Mouse (Mus musculus): Measurements from ENCODE around the gene Mvd.

DNA sequence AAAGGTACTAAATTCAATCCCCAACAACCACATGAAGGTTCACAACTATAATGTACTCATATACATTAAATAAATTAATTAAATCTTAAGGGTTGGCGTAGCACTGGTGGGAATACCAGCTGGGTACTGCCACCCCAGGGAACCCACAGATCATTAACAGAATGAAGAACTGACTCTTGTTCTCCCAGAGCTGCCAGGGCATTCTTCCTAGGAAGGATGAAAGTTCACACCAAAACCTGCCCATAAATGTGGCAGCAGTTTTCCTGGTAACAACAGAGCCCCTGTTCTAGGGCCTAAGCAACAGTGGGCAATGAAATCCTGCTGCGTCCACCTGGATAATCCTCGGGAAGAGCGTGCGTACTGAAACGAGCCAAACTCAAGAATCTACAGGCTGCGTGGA, 866 bp downstream of the Mvd start:
- TF ChIP-seq CTCF (IDR thresholded peaks at IDR 0.05; ENCODE audit: extremely low read depth, insufficient read length, insufficient replicate concordance, low read depth, low read length) (no peak), POLR2A (IDR thresholded peaks at IDR 0.05; ENCODE audit: low read depth, low read length) (no peak)

Measured in small intestine, adult 2 months (tissue).